Mouse (Mus musculus): ENCODE results near the gene Slit1. TPM values are rescaled to one million over a fixed set of nuclear protein-coding genes. Genes with fewer than 3 reads are reported as not detected.

Gene Slit1
- polyA plus RNA-seq, 1 experiment from 2014 or later = 2.3 TPM

GRCm38 (mm10) chr19:41697111-41697806 is 46.2 kb downstream of the Slit1 start:
- Histone ChIP-seq H3K27me3 (replicated peaks; ENCODE audit: low read depth, poor library complexity, severe bottlenecking) (peaks cover 82% of the 10 kb centered on the region), H3K36me3 (replicated peaks) (no peaks in the 10 kb centered on the region), H3K9me3 (no peaks in the 10 kb centered on the region), H3K4me1 (peaks cover 62% of the 10 kb centered on the region), H3K4me3 (no peak overlapping the region), H3K27ac (replicated peaks) (peak overlapping the region; percentile 63)
- 39% methylated on average over 9 of the region's 9 CpGs for WGBS
- DNase-seq (ENCODE audit: low spot score) = no peak

GRCm38 (mm10) chr19:41696443-41696842 is 47.0 kb downstream of the Slit1 start:
- no peak for DNase-seq (ENCODE audit: low spot score)
- no peak overlapping the region for H3K4me3 ChIP-seq
- H3K27ac ChIP-seq (replicated peaks) = no peak overlapping the region
- H3K36me3 ChIP-seq (replicated peaks) = no peaks in the 10 kb centered on the region
- WGBS = 88% methylated on average over 9 of the region's 9 CpGs
- H3K9me3 ChIP-seq = no peaks in the 10 kb centered on the region
- peaks cover 62% of the 10 kb centered on the region for H3K4me1 ChIP-seq
- peaks cover 76% of the 10 kb centered on the region for H3K27me3 ChIP-seq (replicated peaks; ENCODE audit: low read depth, poor library complexity, severe bottlenecking)

DNA sequence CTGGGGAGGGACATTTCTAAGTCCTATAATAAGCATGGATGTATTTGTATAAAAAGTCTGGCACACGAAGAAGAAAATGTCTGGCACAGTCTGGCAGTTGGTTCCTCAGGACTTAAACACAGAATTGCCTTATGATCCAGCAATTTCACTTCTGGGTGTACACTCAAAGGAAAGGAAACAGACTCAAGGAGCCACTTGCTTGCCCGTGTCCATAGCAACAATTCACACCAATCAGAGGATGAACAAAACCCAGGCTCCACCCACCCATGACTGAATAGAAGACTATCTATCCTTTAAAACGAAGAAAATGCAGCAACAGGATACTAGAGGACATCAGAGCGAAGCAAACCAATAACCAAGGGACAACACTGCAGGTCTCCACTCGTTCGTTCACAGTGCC is 48.4 kb downstream of the Slit1 start:
- peaks cover 75% of the 10 kb centered on the region for H3K27me3 ChIP-seq (replicated peaks; ENCODE audit: low read depth, poor library complexity, severe bottlenecking)
- H3K27ac ChIP-seq (replicated peaks) = no peak overlapping the region
- H3K4me1 ChIP-seq = peaks cover 59% of the 10 kb centered on the region
- DNase-seq (ENCODE audit: low spot score) = no peak
- H3K4me3 ChIP-seq = no peak overlapping the region
- 70% methylated on average over 6 of the region's 6 CpGs for WGBS
- no peaks in the 10 kb centered on the region for H3K9me3 ChIP-seq
- no peaks in the 10 kb centered on the region for H3K36me3 ChIP-seq (replicated peaks)

DNA sequence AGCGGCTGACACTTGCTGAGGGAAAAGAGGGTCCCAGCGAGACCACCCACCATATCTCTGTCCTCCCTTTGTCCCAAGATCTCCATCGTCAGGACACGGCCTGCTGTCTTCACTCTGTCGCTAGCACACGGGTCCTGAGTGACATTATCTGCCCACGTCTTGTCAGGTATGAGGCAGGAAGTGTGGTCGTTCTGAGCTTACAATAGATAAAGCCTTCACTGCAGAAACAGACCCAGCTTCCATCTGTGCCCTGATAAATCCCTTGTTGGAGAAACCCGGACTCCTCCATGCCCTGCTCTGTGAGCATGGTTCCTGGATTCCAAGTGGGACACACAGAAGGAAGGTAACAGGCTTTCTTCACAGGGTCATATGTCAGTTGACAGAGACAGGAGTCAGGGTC is 48.9 kb downstream of the Slit1 start:
- Histone ChIP-seq H3K27me3 (replicated peaks; ENCODE audit: low read depth, poor library complexity, severe bottlenecking) (peaks cover 76% of the 10 kb centered on the region), H3K4me3 (no peak overlapping the region), H3K4me1 (peaks cover 58% of the 10 kb centered on the region), H3K27ac (replicated peaks) (no peak overlapping the region), H3K9me3 (no peaks in the 10 kb centered on the region), H3K36me3 (replicated peaks) (no peaks in the 10 kb centered on the region)
- DNase-seq (ENCODE audit: low spot score) = no peak
- 76% methylated on average over 9 of the region's 9 CpGs for WGBS

DNA sequence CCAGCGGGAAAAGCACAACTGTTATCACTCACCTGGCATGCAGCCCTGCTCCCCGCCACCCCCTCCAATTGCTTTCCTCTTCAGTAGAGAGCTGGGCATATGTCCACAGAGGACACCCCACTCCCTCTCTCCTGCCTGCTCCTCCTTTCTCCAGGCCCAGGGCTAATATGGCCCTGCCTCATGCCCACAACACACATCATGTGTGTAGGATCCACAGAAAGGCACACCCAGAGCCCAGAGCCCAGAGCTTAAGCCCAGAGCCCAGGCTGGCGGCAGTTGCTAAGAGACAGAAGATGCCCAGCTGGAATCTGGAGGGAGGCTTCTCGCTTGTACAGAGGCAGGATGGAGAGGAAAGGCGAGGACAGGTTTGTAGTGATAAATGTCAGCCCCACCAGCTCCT is 49.7 kb downstream of the Slit1 start:
- Histone ChIP-seq H3K36me3 (replicated peaks) (no peaks in the 10 kb centered on the region), H3K27ac (replicated peaks) (no peak overlapping the region), H3K27me3 (replicated peaks; ENCODE audit: low read depth, poor library complexity, severe bottlenecking) (peaks cover 73% of the 10 kb centered on the region), H3K4me1 (peaks cover 51% of the 10 kb centered on the region), H3K4me3 (no peak overlapping the region), H3K9me3 (no peaks in the 10 kb centered on the region)
- 46% methylated on average over 5 of the region's 5 CpGs for WGBS
- DNase-seq (ENCODE audit: low spot score) = no peak

DNA sequence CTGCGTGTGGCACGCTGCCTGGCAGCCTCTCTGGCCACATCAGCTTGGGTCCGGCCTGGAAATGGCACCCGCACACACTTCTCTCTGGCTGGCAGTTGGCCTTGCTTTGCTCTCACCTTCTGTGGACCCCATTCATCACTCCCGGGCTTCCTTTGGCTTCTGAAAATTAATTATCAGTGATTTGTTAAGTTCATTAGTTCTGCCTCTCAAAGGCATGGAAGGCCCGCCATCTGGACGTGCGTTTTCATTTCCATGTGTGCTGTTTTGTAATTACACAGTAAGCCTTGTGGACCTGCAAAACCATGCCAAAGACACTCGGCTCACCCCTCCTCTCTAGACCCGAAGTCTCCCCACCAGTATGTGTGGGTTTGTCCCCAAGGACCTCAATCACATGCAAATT is 53.4 kb downstream of the Slit1 start:
- no peaks in the 10 kb centered on the region for H3K36me3 ChIP-seq (replicated peaks)
- H3K27ac ChIP-seq (replicated peaks) = no peak overlapping the region
- H3K27me3 ChIP-seq (replicated peaks; ENCODE audit: low read depth, poor library complexity, severe bottlenecking) = peaks cover 49% of the 10 kb centered on the region
- no peak for DNase-seq (ENCODE audit: low spot score)
- H3K4me3 ChIP-seq = no peak overlapping the region
- peaks cover 44% of the 10 kb centered on the region for H3K4me1 ChIP-seq
- 81% methylated on average over 10 of the region's 10 CpGs for WGBS
- H3K9me3 ChIP-seq = no peaks in the 10 kb centered on the region

- no peaks in the 10 kb centered on the region for H3K9me3 ChIP-seq
- H3K4me1 ChIP-seq = peaks cover 30% of the 10 kb centered on the region
- no peaks in the 10 kb centered on the region for H3K36me3 ChIP-seq (replicated peaks)
- H3K4me3 ChIP-seq = no peak overlapping the region
- H3K27ac ChIP-seq (replicated peaks) = peak overlapping the region; percentile 49
- WGBS = 51% methylated on average over 13 of the region's 13 CpGs
- no peak for DNase-seq (ENCODE audit: low spot score)
- peaks cover 37% of the 10 kb centered on the region for H3K27me3 ChIP-seq (replicated peaks; ENCODE audit: low read depth, poor library complexity, severe bottlenecking)
Observed at GRCm38 (mm10) chr19:41688251-41688650, 55.2 kb downstream of the Slit1 start.

GRCm38 (mm10) chr19:41687836-41688235 is 55.6 kb downstream of the Slit1 start:
- Histone ChIP-seq H3K4me3 (no peak overlapping the region), H3K27me3 (replicated peaks; ENCODE audit: low read depth, poor library complexity, severe bottlenecking) (peaks cover 35% of the 10 kb centered on the region), H3K36me3 (replicated peaks) (no peaks in the 10 kb centered on the region), H3K9me3 (no peaks in the 10 kb centered on the region), H3K4me1 (peaks cover 30% of the 10 kb centered on the region), H3K27ac (replicated peaks) (peak overlapping the region; percentile 49)
- no peak for DNase-seq (ENCODE audit: low spot score)
- 78% methylated on average over 8 of the region's 8 CpGs for WGBS

DNA sequence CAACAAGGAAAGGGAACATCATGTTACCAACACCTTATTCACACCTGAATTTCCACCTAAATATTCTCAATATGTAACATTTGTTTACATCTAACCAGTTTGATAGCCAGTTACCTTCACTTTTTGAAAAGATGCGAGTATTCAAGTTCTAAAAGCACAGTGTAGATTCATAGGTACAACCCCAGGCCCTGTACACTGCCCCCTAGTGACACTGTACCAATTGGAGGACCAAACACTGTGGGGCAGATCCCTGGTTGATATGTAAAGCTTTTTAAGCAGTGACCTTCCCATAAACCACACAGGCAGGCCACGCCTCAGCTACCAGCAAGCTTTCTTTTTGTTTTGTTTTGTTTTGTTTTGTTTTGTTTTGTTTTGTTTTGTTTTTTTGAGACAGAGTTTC is 57.3 kb downstream of the Slit1 start:
- 96% methylated on average over 2 of the region's 2 CpGs for WGBS
- Histone ChIP-seq H3K4me1 (peaks cover 30% of the 10 kb centered on the region), H3K27ac (replicated peaks) (no peak overlapping the region), H3K27me3 (replicated peaks; ENCODE audit: low read depth, poor library complexity, severe bottlenecking) (peaks cover 26% of the 10 kb centered on the region), H3K4me3 (no peak overlapping the region), H3K9me3 (no peaks in the 10 kb centered on the region), H3K36me3 (replicated peaks) (no peaks in the 10 kb centered on the region)
- no peak for DNase-seq (ENCODE audit: low spot score)

GRCm38 (mm10) chr19:41685453-41686086 is 57.9 kb downstream of the Slit1 start:
- no peaks in the 10 kb centered on the region for H3K9me3 ChIP-seq
- H3K4me1 ChIP-seq = peaks cover 30% of the 10 kb centered on the region
- H3K27me3 ChIP-seq (replicated peaks; ENCODE audit: low read depth, poor library complexity, severe bottlenecking) = peaks cover 20% of the 10 kb centered on the region
- H3K36me3 ChIP-seq (replicated peaks) = no peaks in the 10 kb centered on the region
- DNase-seq (ENCODE audit: low spot score) = no peak
- H3K27ac ChIP-seq (replicated peaks) = no peak overlapping the region
- WGBS = 88% methylated on average over 13 of the region's 13 CpGs
- no peak overlapping the region for H3K4me3 ChIP-seq

DNA sequence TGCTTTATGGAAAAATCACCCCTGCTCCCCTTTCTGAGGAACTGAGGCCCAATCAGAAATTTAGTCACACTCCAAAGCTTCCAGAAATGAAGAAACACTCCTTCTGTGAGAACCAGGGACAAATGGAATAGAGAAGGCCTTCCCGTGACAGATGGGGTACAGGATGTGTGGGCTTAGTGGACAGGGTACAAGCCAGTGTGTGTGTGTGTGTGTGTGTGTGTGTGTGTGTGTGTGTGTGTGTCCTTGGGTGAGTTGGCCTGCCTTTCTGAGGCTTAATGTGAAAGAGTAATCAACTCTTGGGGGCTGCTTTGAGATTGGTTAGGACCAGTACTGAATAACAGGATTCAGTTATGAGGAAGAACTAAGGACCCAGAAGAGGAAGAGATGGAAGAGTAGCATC is 58.6 kb downstream of the Slit1 start:
- no peak overlapping the region for H3K4me3 ChIP-seq
- 69% methylated on average over 1 of the region's 1 CpGs for WGBS
- H3K9me3 ChIP-seq = no peaks in the 10 kb centered on the region
- no peaks in the 10 kb centered on the region for H3K36me3 ChIP-seq (replicated peaks)
- peaks cover 17% of the 10 kb centered on the region for H3K27me3 ChIP-seq (replicated peaks; ENCODE audit: low read depth, poor library complexity, severe bottlenecking)
- no peak overlapping the region for H3K27ac ChIP-seq (replicated peaks)
- H3K4me1 ChIP-seq = peaks cover 25% of the 10 kb centered on the region
- no peak for DNase-seq (ENCODE audit: low spot score)

GRCm38 (mm10) chr19:41683951-41684350 is 59.5 kb downstream of the Slit1 start:
- WGBS = 61% methylated on average over 1 of the region's 1 CpGs
- Histone ChIP-seq H3K27ac (replicated peaks) (no peak overlapping the region), H3K27me3 (replicated peaks; ENCODE audit: low read depth, poor library complexity, severe bottlenecking) (peaks cover 18% of the 10 kb centered on the region)

DNA sequence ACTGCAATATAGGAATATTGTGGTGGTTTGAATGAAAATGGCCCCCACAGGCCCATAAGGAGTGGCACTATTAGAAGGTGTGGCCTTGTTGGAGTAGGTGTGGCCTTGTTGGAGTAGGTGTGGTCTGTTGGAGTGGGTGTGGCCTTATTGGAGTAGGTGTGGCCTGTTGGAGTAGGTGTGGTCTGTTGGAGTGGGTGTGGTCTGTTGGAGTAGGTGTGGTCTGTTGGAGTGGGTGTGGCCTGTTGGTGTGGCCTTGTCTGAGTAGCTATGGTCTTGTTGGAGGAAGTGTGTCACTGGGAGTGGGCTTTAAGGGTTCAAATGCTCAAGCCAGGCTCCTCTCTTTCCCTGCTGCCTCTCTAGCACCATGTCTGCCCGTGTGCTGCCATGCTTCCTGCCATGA is 63.2 kb downstream of the Slit1 start:
- 97% methylated on average over 1 of the region's 1 CpGs for WGBS
- Histone ChIP-seq H3K36me3 (replicated peaks) (no peaks in the 10 kb centered on the region), H3K9me3 (no peaks in the 10 kb centered on the region), H3K27ac (replicated peaks) (no peak overlapping the region), H3K4me3 (no peak overlapping the region), H3K4me1 (peaks cover 43% of the 10 kb centered on the region), H3K27me3 (replicated peaks; ENCODE audit: low read depth, poor library complexity, severe bottlenecking) (peaks cover 53% of the 10 kb centered on the region)
- no peak for DNase-seq (ENCODE audit: low spot score)

More at GRCm38 (mm10) chr19:41683951-41684350, 59.5 kb downstream of the Slit1 start:
- peaks cover 32% of the 10 kb centered on the region for H3K4me1 ChIP-seq
- no peaks in the 10 kb centered on the region for H3K36me3 ChIP-seq (replicated peaks)
- no peak for DNase-seq (ENCODE audit: low spot score)
- no peaks in the 10 kb centered on the region for H3K9me3 ChIP-seq
- no peak overlapping the region for H3K4me3 ChIP-seq

All from embryonic facial prominence, embryonic 10.5 days (tissue).